Mouse (Mus musculus) testis, adult 2 months (tissue): ENCODE results near the gene Fam8a1.

ENCODE experiments used
- CTCF ChIP-seq: fragments of 200-500 bp; IDR thresholded peaks from 2 replicates; pipeline ENCODE4 v1.5.1; 2012; ENCODE audit warnings: low read depth, mild to moderate bottlenecking, inconsistent platforms, low read length, moderate library complexity; ENCODE audit not compliant: control insufficient read depth, insufficient read depth, insufficient replicate concordance
- POLR2A ChIP-seq: fragments of 200-500 bp; IDR thresholded peaks from 2 replicates; pipeline ENCODE4 v1.6.1; 2012; ENCODE audit warnings: low read depth, mild to moderate bottlenecking, inconsistent platforms, low read length, moderate library complexity; ENCODE audit not compliant: control insufficient read depth

- TF ChIP-seq POLR2A = no peak
- TF ChIP-seq CTCF = no peak
Observed at GRCm38 (mm10) chr13:46620964-46621757, 48.2 kb upstream of the Fam8a1 start.
